Mouse (Mus musculus) midbrain, postnatal 0 days (tissue): ENCODE results near the gene Frmd4b. TPM values are rescaled to one million over a fixed set of nuclear protein-coding genes. Genes with fewer than 3 reads are reported as not detected.

ENCODE experiments used
- ATAC-seq: fragments of 200-750 bp; cut with Nextera tagmentation; 2 replicates; pipeline ENCODE4 v1.8.0; 2017; ENCODE audit warnings: moderate number of reproducible peaks, mild to moderate bottlenecking, moderate TSS enrichment, moderate library complexity; ENCODE audit not compliant: low FRiP score
- DNase-seq: peaks from one replicate; pipeline ENCODE4 v3.0.0-alpha.2; 2015; ENCODE audit warnings: low spot score
- H3K27ac ChIP-seq: fragments of 300-500 bp; sonication (generic); 2 replicates; pipeline ENCODE4 v1.5.1; 2014; ENCODE audit warnings: low read depth, mild to moderate bottlenecking, low read length, mixed read lengths
- H3K27me3 ChIP-seq: fragments of 300-500 bp; sonication (generic); 2 replicates; pipeline ENCODE4 v1.6.1; 2014; ENCODE audit warnings: low read length, control low read depth, mixed read lengths; ENCODE audit not compliant: insufficient read depth
- H3K36me3 ChIP-seq: fragments of 300-500 bp; sonication (generic); 2 replicates; pipeline ENCODE4 v1.6.1; 2014; ENCODE audit warnings: low read length, control low read depth, mixed read lengths; ENCODE audit not compliant: insufficient read depth
- H3K4me1 ChIP-seq: fragments of 300-500 bp; sonication (generic); 2 replicates; pipeline ENCODE4 v1.6.1; 2014; ENCODE audit warnings: mild to moderate bottlenecking, control low read depth, antibody characterized with exemption, low read length, mixed read lengths; ENCODE audit not compliant: insufficient read depth
- H3K4me2 ChIP-seq: fragments of 300-500 bp; sonication (generic); 2 replicates; pipeline ENCODE4 v1.6.1; 2014; ENCODE audit warnings: low read depth, mild to moderate bottlenecking, low read length, mixed read lengths; ENCODE audit not compliant: poor library complexity, severe bottlenecking
- H3K4me3 ChIP-seq: fragments of 300-500 bp; sonication (generic); 2 replicates; pipeline ENCODE4 v1.5.1; 2014; ENCODE audit warnings: low read depth, mild to moderate bottlenecking, low read length, moderate library complexity
- H3K9ac ChIP-seq: fragments of 300-500 bp; sonication (generic); replicated peaks from 2 replicates; pipeline ENCODE4 v1.6.1; 2014; ENCODE audit warnings: mild to moderate bottlenecking, low read length, moderate library complexity, mixed read lengths; ENCODE audit not compliant: poor library complexity, severe bottlenecking
- H3K9me3 ChIP-seq: fragments of 300-500 bp; sonication (generic); 2 replicates; pipeline ENCODE4 v1.6.1; 2016; ENCODE audit warnings: low read length, control low read depth
- CTCF ChIP-seq: IDR thresholded peaks from 2 replicates; pipeline ENCODE4 v1.5.1; 2016; ENCODE audit warnings: antibody characterized with exemption, mild to moderate bottlenecking
- WGBS: fragments of 180-500 bp; shearing (Covaris S2); extraction: QIAGEN DNeasy Blood & Tissue Kit; methylation state at CpG from one replicate; pipeline ENCODE4 v1.1.7; 2014; 5-methylcytosine and 5-hydroxymethylcytosine counted together
- polyA plus RNA-seq: library from polyadenylated mRNA; unstranded; fragments of >200 nt; fragmentation: Nextera tagmentation; extraction: Ambion mirVana; gene quantifications from 2 replicates; pipeline ENCODE4 v1.2.1, GENCODE M21; 2015
- total RNA-seq: library from RNA; depleted of rRNA; stranded (reverse); fragments of >200 nt; gene quantifications from 2 replicates; pipeline ENCODE4 v1.2.3, GENCODE M21; 2014

Gene Frmd4b
- total and polyA plus RNA-seq, 2 experiments from 2014 or later = 7.9 to 20.7 TPM

DNA sequence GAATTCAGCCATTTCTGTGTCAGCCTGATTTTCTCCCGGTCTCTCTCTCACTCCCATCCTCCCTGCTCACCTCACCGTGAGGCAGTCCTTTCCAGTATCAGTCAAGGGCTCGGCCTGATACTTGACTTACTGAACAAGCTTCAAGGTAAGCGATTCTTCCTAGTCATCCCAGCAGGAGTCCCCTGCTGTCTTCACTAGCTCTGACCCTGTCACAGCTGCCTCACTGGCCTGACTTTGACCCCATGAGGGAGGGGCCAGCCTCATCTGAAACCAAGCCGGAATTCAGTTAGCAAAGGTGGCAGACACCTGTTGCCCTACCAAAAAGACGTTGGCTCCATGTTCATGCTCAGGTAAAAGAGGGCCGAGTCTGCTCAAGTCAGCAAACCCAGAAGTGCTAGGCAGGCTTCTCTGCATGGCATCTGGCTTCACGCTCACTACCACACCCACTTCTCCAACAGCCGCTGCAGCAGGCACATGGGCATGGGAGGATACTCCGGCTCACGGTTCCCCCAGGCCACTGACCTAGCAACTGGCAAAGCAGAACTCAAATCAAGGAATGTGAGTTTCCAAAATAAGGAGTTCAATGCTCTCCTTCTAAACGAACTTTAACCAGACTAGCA lies 99.6 kb downstream of the Frmd4b start:
- no peaks in the 10 kb centered on the region for H3K27me3 ChIP-seq
- no peak overlapping the region for H3K27ac ChIP-seq
- no peaks in the 10 kb centered on the region for H3K9me3 ChIP-seq
- no peaks in the 10 kb centered on the region for H3K36me3 ChIP-seq
- H3K4me3 ChIP-seq = no peak overlapping the region
- H3K4me1 ChIP-seq = no peaks in the 10 kb centered on the region
- DNase-seq (no peak), ATAC-seq (no peak)
- TF ChIP-seq CTCF = no peak
- no peak overlapping the region for H3K4me2 ChIP-seq
- H3K9ac ChIP-seq = no peak overlapping the region
- WGBS = 55% methylated on average over 12 of the region's 12 CpGs

DNA sequence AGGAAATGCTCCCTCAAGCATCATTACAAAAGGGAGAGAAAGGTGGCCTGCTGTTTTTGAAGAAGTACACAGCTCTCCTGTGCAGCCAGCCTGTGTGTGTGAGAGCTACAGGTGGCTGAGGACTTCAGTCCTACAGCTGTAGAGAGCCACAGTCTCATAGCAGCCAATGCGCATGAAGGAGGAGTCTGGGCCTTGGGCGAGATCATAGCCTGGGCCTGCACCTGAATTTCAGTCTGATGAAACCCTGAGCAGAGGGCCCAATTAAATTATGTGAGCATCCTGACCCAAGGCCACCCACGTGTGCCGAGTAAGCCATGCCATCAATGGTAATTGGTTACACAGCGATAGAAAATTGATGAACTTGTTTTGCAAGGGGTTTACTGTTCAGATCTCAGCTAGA lies 100.4 kb downstream of the Frmd4b start:
- Histone ChIP-seq H3K4me2 (no peak overlapping the region), H3K27ac (no peak overlapping the region), H3K36me3 (no peaks in the 10 kb centered on the region), H3K27me3 (no peaks in the 10 kb centered on the region), H3K9ac (no peak overlapping the region), H3K4me3 (no peak overlapping the region), H3K4me1 (no peaks in the 10 kb centered on the region), H3K9me3 (no peaks in the 10 kb centered on the region)
- ATAC-seq (no peak), DNase-seq (no peak)
- TF ChIP-seq CTCF = no peak
- WGBS = 87% methylated on average over 5 of the region's 5 CpGs

DNA sequence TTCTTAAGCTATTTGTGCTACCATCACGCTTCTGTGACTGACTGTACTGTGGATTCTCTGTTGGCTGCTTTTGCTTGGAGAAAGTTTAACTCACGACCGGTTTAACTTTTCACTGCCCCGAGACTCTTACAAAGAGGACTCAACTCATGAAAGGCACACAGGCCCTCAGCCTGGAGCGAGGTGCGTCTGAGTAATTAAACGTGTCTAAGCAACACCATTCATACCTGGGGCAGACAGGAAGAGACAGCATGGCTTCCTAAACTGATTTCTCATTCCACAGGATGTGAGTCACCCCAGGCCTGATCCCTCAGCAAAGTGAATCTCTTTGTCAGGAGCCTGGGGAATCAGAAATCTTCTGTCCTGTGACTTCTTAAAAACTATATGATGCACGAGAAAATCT lies 106.6 kb downstream of the Frmd4b start:
- Histone ChIP-seq H3K27ac (no peak overlapping the region), H3K4me3 (no peak overlapping the region), H3K36me3 (no peaks in the 10 kb centered on the region), H3K9ac (no peak overlapping the region), H3K9me3 (no peaks in the 10 kb centered on the region), H3K27me3 (no peaks in the 10 kb centered on the region), H3K4me1 (no peaks in the 10 kb centered on the region), H3K4me2 (no peak overlapping the region)
- DNase-seq = no peak
- TF ChIP-seq CTCF = no peak
- WGBS = 59% methylated on average over 8 of the region's 8 CpGs
- ATAC-seq = no peak

DNA sequence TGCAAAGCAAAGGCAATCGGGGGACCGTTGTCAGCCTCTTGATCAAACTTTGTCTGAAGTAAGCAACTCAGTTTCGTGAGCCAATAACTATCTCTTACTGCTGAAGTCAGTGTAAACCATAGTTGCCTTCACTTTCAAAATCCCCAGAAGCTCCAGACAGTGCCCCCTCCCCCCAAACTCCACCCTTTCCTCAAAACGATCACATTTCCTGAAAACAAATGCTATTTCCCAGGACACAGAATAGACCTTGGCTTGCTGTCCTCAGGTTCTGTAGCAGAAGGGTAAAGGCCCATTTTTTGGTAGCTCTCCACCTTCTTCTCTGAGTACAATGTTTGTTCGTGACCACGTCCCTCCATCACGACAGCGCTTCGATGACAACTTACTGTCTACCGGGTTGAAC lies 107.9 kb downstream of the Frmd4b start:
- no peak for TF ChIP-seq CTCF
- H3K4me2 ChIP-seq = no peak overlapping the region
- no peaks in the 10 kb centered on the region for H3K4me1 ChIP-seq
- ATAC-seq = no peak
- no peak overlapping the region for H3K9ac ChIP-seq
- H3K27me3 ChIP-seq = no peaks in the 10 kb centered on the region
- no peak for DNase-seq
- no peak overlapping the region for H3K4me3 ChIP-seq
- no peaks in the 10 kb centered on the region for H3K9me3 ChIP-seq
- H3K36me3 ChIP-seq = no peaks in the 10 kb centered on the region
- WGBS = 90% methylated on average over 10 of the region's 10 CpGs
- H3K27ac ChIP-seq = no peak overlapping the region

DNA sequence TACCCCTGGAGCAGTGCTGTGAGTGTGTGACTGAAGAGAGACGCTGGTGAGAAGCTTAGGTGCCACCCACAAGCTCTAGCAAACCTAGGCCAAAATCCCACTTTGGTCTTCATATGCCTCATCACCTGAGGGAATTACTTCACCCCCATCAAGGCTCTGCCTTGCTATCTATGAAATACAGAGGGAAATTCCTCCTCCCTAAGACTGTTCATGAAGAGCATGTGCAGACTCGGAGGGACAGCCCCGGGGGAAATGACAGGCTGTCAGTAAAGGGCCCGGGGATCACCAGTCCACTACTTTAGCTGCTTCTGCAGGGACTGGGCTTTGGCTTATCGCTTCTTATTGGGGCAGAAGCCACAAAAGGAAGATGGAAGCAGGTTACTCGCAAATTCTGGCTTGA lies 108.9 kb downstream of the Frmd4b start:
- Histone ChIP-seq H3K36me3 (no peaks in the 10 kb centered on the region), H3K4me2 (no peak overlapping the region), H3K4me1 (no peaks in the 10 kb centered on the region), H3K27me3 (no peaks in the 10 kb centered on the region), H3K4me3 (no peak overlapping the region), H3K9me3 (no peaks in the 10 kb centered on the region), H3K9ac (no peak overlapping the region), H3K27ac (no peak overlapping the region)
- 82% methylated on average over 6 of the region's 6 CpGs for WGBS
- no peak for TF ChIP-seq CTCF
- no peak for DNase-seq
- no peak for ATAC-seq

DNA sequence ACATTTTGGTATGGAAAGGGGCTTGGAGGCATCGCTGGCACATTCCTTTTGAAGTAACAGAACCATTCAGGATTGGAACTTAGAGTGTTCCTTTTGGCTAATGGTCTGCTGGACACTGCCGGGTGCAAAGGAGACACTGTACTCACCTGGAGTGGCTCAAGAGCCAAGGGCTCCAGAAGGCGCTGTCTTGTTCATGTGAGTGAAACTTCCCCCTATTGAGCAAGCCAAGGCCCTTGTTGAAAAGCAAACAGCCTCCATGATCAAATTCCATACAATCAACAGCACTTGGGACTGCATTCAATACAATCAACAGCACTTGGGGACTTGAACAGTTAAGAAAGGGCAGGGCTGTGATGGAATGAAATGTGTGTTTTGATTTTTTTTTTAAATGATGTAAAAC lies 109.4 kb downstream of the Frmd4b start:
- 93% methylated on average over 3 of the region's 3 CpGs for WGBS
- no peak for ATAC-seq
- no peak overlapping the region for H3K9ac ChIP-seq

More for the DNA sequence above, 109.4 kb downstream of the Frmd4b start:
- no peaks in the 10 kb centered on the region for H3K4me1 ChIP-seq
- H3K4me3 ChIP-seq = no peak overlapping the region
- no peak for TF ChIP-seq CTCF
- no peaks in the 10 kb centered on the region for H3K27me3 ChIP-seq
- H3K36me3 ChIP-seq = no peaks in the 10 kb centered on the region
- no peaks in the 10 kb centered on the region for H3K9me3 ChIP-seq
- H3K27ac ChIP-seq = no peak overlapping the region
- no peak overlapping the region for H3K4me2 ChIP-seq
- DNase-seq = no peak
